Mouse (Mus musculus): ENCODE data around the gene Lrrc4. TPM values are rescaled to one million over a fixed set of nuclear protein-coding genes. Genes with fewer than 3 reads are reported as not detected.

Gene Lrrc4
- polyA plus RNA-seq, 1 experiment from 2014 or later = 7.2 TPM

- WGBS = 95% methylated on average over 3 of the region's 3 CpGs
- Histone ChIP-seq H3K27ac (ENCODE audit: low read depth, low read length) (no peak overlapping the region), H3K36me3 (ENCODE audit: control insufficient read depth, insufficient read depth, low read length) (no peaks in the 10 kb centered on the region), H3K4me3 (ENCODE audit: low read depth, low read length) (no peak overlapping the region), H3K4me2 (ENCODE audit: low read depth) (no peak overlapping the region), H3K9me3 (ENCODE audit: control insufficient read depth, low read length) (no peaks in the 10 kb centered on the region), H3K4me1 (ENCODE audit: control insufficient read depth, insufficient read depth, low read length) (peaks cover 28% of the 10 kb centered on the region), H3K9ac (ENCODE audit: low read length) (no peak overlapping the region), H3K27me3 (ENCODE audit: control insufficient read depth, insufficient read depth, low read length) (no peaks in the 10 kb centered on the region)
- ATAC-seq (ENCODE audit: insufficient read depth, low FRiP score, low TSS enrichment) (no peak), DNase-seq (ENCODE audit: low spot score) (no peak)
Measured at GRCm38 (mm10) chr6:28872421-28872795, 40.9 kb upstream of the Lrrc4 start.

- no peak overlapping the region for H3K4me3 ChIP-seq (ENCODE audit: low read depth, low read length)
- no peaks in the 10 kb centered on the region for H3K27me3 ChIP-seq (ENCODE audit: control insufficient read depth, insufficient read depth, low read length)
- WGBS = 84% methylated on average over 5 of the region's 5 CpGs
- peaks cover 24% of the 10 kb centered on the region for H3K4me1 ChIP-seq (ENCODE audit: control insufficient read depth, insufficient read depth, low read length)
- H3K4me2 ChIP-seq (ENCODE audit: low read depth) = no peak overlapping the region
- no peak overlapping the region for H3K27ac ChIP-seq (ENCODE audit: low read depth, low read length)
- no peaks in the 10 kb centered on the region for H3K36me3 ChIP-seq (ENCODE audit: control insufficient read depth, insufficient read depth, low read length)
- no peaks in the 10 kb centered on the region for H3K9me3 ChIP-seq (ENCODE audit: control insufficient read depth, low read length)
- H3K9ac ChIP-seq (ENCODE audit: low read length) = no peak overlapping the region
- ATAC-seq (ENCODE audit: insufficient read depth, low FRiP score, low TSS enrichment) (no peak), DNase-seq (ENCODE audit: low spot score) (no peak)
Measured at GRCm38 (mm10) chr6:28871725-28872420, 40.3 kb upstream of the Lrrc4 start.

- H3K4me2 ChIP-seq (ENCODE audit: low read depth) = no peak overlapping the region
- no peaks in the 10 kb centered on the region for H3K36me3 ChIP-seq (ENCODE audit: control insufficient read depth, insufficient read depth, low read length)
- H3K9me3 ChIP-seq (ENCODE audit: control insufficient read depth, low read length) = no peaks in the 10 kb centered on the region
- DNase-seq (ENCODE audit: low spot score) = no peak
- WGBS = 83% methylated on average over 2 of the region's 2 CpGs
- no peak overlapping the region for H3K27ac ChIP-seq (ENCODE audit: low read depth, low read length)
- no peaks in the 10 kb centered on the region for H3K4me1 ChIP-seq (ENCODE audit: control insufficient read depth, insufficient read depth, low read length)
- H3K9ac ChIP-seq (ENCODE audit: low read length) = no peak overlapping the region
- no peak overlapping the region for H3K4me3 ChIP-seq (ENCODE audit: low read depth, low read length)
- H3K27me3 ChIP-seq (ENCODE audit: control insufficient read depth, insufficient read depth, low read length) = no peaks in the 10 kb centered on the region
- no peak for ATAC-seq (ENCODE audit: insufficient read depth, low FRiP score, low TSS enrichment)
Measured at GRCm38 (mm10) chr6:28867516-28868251, 36.1 kb upstream of the Lrrc4 start.

GRCm38 (mm10) chr6:28866206-28866605 is 34.7 kb upstream of the Lrrc4 start:
- WGBS = 92% methylated on average over 3 of the region's 3 CpGs
- Histone ChIP-seq H3K27me3 (ENCODE audit: control insufficient read depth, insufficient read depth, low read length) (no peaks in the 10 kb centered on the region), H3K27ac (ENCODE audit: low read depth, low read length) (no peak overlapping the region)

GRCm38 (mm10) chr6:28865112-28865511 is 33.6 kb upstream of the Lrrc4 start:
- Histone ChIP-seq H3K27me3 (ENCODE audit: control insufficient read depth, insufficient read depth, low read length) (no peaks in the 10 kb centered on the region), H3K4me3 (ENCODE audit: low read depth, low read length) (no peak overlapping the region), H3K9me3 (ENCODE audit: control insufficient read depth, low read length) (no peaks in the 10 kb centered on the region), H3K9ac (ENCODE audit: low read length) (no peak overlapping the region), H3K4me1 (ENCODE audit: control insufficient read depth, insufficient read depth, low read length) (no peaks in the 10 kb centered on the region), H3K36me3 (ENCODE audit: control insufficient read depth, insufficient read depth, low read length) (no peaks in the 10 kb centered on the region), H3K27ac (ENCODE audit: low read depth, low read length) (no peak overlapping the region), H3K4me2 (ENCODE audit: low read depth) (no peak overlapping the region)
- no peak for DNase-seq (ENCODE audit: low spot score)
- WGBS = 71% methylated on average over 10 of the region's 10 CpGs
- ATAC-seq (ENCODE audit: insufficient read depth, low FRiP score, low TSS enrichment) = peak; percentile 61; the same call in 1 of the 2 replicates

More at GRCm38 (mm10) chr6:28866206-28866605, 34.7 kb upstream of the Lrrc4 start:
- Histone ChIP-seq H3K9ac (ENCODE audit: low read length) (no peak overlapping the region), H3K4me3 (ENCODE audit: low read depth, low read length) (no peak overlapping the region), H3K9me3 (ENCODE audit: control insufficient read depth, low read length) (no peaks in the 10 kb centered on the region), H3K4me1 (ENCODE audit: control insufficient read depth, insufficient read depth, low read length) (no peaks in the 10 kb centered on the region), H3K4me2 (ENCODE audit: low read depth) (no peak overlapping the region), H3K36me3 (ENCODE audit: control insufficient read depth, insufficient read depth, low read length) (no peaks in the 10 kb centered on the region)
- ATAC-seq (ENCODE audit: insufficient read depth, low FRiP score, low TSS enrichment) (no peak), DNase-seq (ENCODE audit: low spot score) (no peak)

- H3K27me3 ChIP-seq (ENCODE audit: control insufficient read depth, insufficient read depth, low read length) = no peaks in the 10 kb centered on the region
- 40% methylated on average over 5 of the region's 5 CpGs for WGBS
- no peaks in the 10 kb centered on the region for H3K4me1 ChIP-seq (ENCODE audit: control insufficient read depth, insufficient read depth, low read length)
- H3K36me3 ChIP-seq (ENCODE audit: control insufficient read depth, insufficient read depth, low read length) = no peaks in the 10 kb centered on the region
- ATAC-seq (ENCODE audit: insufficient read depth, low FRiP score, low TSS enrichment) (no peak), DNase-seq (ENCODE audit: low spot score) (no peak)
- H3K9me3 ChIP-seq (ENCODE audit: control insufficient read depth, low read length) = no peaks in the 10 kb centered on the region
- no peak overlapping the region for H3K4me2 ChIP-seq (ENCODE audit: low read depth)
- no peak overlapping the region; the same call in 1 of the 2 replicates for H3K9ac ChIP-seq (ENCODE audit: low read length)
- H3K4me3 ChIP-seq (ENCODE audit: low read depth, low read length) = no peak overlapping the region
- no peak overlapping the region for H3K27ac ChIP-seq (ENCODE audit: low read depth, low read length)
Measured at GRCm38 (mm10) chr6:28864684-28865083, 33.1 kb upstream of the Lrrc4 start.

- no peak overlapping the region for H3K9ac ChIP-seq (ENCODE audit: low read length)
- no peaks in the 10 kb centered on the region for H3K36me3 ChIP-seq (ENCODE audit: control insufficient read depth, insufficient read depth, low read length)
- ATAC-seq (ENCODE audit: insufficient read depth, low FRiP score, low TSS enrichment) (no peak), DNase-seq (ENCODE audit: low spot score) (no peak)
- H3K9me3 ChIP-seq (ENCODE audit: control insufficient read depth, low read length) = no peaks in the 10 kb centered on the region
- no peak overlapping the region for H3K4me3 ChIP-seq (ENCODE audit: low read depth, low read length)
- no peaks in the 10 kb centered on the region for H3K27me3 ChIP-seq (ENCODE audit: control insufficient read depth, insufficient read depth, low read length)
- H3K4me2 ChIP-seq (ENCODE audit: low read depth) = no peak overlapping the region
- H3K4me1 ChIP-seq (ENCODE audit: control insufficient read depth, insufficient read depth, low read length) = no peaks in the 10 kb centered on the region
- no peak overlapping the region for H3K27ac ChIP-seq (ENCODE audit: low read depth, low read length)
- 75% methylated on average over 8 of the region's 8 CpGs for WGBS
Measured at GRCm38 (mm10) chr6:28862304-28862703, 30.8 kb upstream of the Lrrc4 start.

GRCm38 (mm10) chr6:28860922-28861321 is 29.4 kb upstream of the Lrrc4 start:
- no peak overlapping the region for H3K4me2 ChIP-seq (ENCODE audit: low read depth)
- no peak overlapping the region for H3K4me3 ChIP-seq (ENCODE audit: low read depth, low read length)
- no peak overlapping the region for H3K9ac ChIP-seq (ENCODE audit: low read length)
- ATAC-seq (ENCODE audit: insufficient read depth, low FRiP score, low TSS enrichment) (no peak), DNase-seq (ENCODE audit: low spot score) (no peak)
- WGBS = 41% methylated on average over 2 of the region's 2 CpGs
- H3K27me3 ChIP-seq (ENCODE audit: control insufficient read depth, insufficient read depth, low read length) = no peaks in the 10 kb centered on the region
- no peak overlapping the region for H3K27ac ChIP-seq (ENCODE audit: low read depth, low read length)
- H3K9me3 ChIP-seq (ENCODE audit: control insufficient read depth, low read length) = no peaks in the 10 kb centered on the region
- no peaks in the 10 kb centered on the region for H3K36me3 ChIP-seq (ENCODE audit: control insufficient read depth, insufficient read depth, low read length)
- no peaks in the 10 kb centered on the region for H3K4me1 ChIP-seq (ENCODE audit: control insufficient read depth, insufficient read depth, low read length)

GRCm38 (mm10) chr6:28860450-28860849 is 28.9 kb upstream of the Lrrc4 start:
- Histone ChIP-seq H3K4me3 (ENCODE audit: low read depth, low read length) (no peak overlapping the region), H3K27me3 (ENCODE audit: control insufficient read depth, insufficient read depth, low read length) (no peaks in the 10 kb centered on the region), H3K9me3 (ENCODE audit: control insufficient read depth, low read length) (no peaks in the 10 kb centered on the region), H3K36me3 (ENCODE audit: control insufficient read depth, insufficient read depth, low read length) (no peaks in the 10 kb centered on the region), H3K4me2 (ENCODE audit: low read depth) (no peak overlapping the region), H3K9ac (ENCODE audit: low read length) (no peak overlapping the region), H3K27ac (ENCODE audit: low read depth, low read length) (no peak overlapping the region), H3K4me1 (ENCODE audit: control insufficient read depth, insufficient read depth, low read length) (peaks cover 2% of the 10 kb centered on the region)
- ATAC-seq (ENCODE audit: insufficient read depth, low FRiP score, low TSS enrichment) = no peak
- 27% methylated on average over 2 of the region's 2 CpGs for WGBS
- DNase-seq (ENCODE audit: low spot score) = no peak
